Mouse (Mus musculus): ENCODE measurements around the gene Dot1l.

- TF ChIP-seq CTCF (conservative IDR thresholded peaks at IDR 0.05; ENCODE audit: insufficient read depth, insufficient read length, low read depth, low read length), result no peak
- TF ChIP-seq POLR2A (IDR thresholded peaks at IDR 0.05; ENCODE audit: low read depth, low read length), result no peak
These were observed 44.2 kb upstream of the Dot1l start for GRCm38 (mm10) chr10:80710834-80711233.

All from kidney, adult 2 months (tissue).